Mouse (Mus musculus) cerebellum, postnatal 14 days (tissue): ENCODE results near the gene Slc9a3r1.

ENCODE experiments used
- DNase-seq, 2 experiments: peaks; one replicate each; pipeline ENCODE4 v3.0.0; 2021; ENCODE audit warnings: mixed read lengths in 2 of 2

Slc9a3r1 gene

DNA sequence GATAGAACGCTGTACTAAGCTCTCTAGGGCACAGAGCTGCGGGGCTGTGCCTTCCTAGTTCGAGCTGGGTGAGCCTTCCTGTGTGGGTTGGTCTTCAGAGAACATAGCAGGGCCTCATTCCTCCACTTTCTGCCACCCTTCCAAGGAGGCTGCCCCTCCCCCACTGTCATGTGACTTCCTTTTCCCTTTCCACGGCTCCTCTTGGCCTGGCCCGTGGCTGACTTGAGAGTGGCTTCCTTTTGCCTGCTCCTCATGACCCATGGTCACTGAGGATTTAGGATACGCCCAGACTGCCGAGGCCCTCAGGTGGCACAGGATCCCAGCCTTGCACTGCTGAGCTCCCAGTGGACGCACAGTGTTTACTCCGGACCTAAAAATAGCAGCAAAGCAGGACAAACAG is 29.0 kb downstream of the Slc9a3r1 start:
- DNase-seq: no peak

DNA sequence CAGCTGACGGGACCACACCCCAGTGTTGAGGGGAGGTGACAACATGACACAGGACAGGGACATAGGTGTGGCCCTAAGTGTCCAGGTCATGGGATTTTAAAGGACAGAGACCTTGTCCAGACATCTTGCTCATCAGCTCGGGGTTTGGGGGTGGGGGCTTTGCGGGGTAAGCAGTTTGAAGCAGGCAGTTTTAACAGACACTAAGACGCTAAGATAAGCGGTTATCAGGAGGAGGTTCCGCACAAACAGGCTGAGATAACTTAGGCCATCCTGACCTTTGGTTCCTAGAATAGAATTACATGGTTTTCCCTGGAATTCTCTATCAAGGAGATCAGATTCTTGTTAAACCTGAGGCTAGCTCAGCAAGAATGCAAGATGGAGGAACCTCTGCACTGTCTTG is 31.6 kb downstream of the Slc9a3r1 start:
- no peak for DNase-seq

DNA sequence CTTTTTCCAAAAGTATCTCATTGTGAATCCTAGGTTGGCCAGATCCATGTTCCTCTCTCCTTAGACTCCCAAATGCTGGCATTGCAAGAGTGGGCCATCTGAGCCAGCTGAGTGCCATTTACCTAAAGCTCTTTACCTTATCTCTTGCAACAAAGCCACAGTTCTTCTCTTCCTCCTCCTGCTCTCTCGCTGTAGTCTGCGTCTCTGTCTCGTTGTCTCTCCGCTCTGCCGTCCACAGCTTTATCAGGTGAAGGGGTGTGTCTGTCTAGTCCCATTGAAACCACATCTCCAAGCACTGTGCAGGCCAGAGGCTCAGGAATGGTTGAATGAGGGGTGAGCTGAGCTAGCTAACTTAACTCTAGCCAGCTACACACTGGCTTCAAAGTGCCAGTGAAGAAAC is 32.8 kb downstream of the Slc9a3r1 start:
- no peak for DNase-seq

DNA sequence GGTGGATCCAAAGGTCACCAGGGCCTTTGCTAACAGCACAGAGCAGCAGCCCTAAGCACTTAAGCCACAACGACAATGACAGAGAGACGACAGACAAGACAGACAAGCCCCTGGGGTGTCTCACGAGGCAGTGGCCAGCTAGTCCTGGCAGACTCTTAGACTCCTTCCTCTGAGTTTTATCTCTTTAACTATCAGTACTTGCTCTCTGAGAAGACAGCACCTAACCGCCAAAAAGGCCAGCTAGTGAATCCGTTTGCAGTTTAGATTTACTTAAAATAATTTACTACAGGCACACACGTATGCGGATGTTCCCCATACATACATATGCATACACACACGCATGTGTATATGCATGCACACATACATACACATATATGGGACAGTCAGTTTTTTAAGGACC is 34.4 kb downstream of the Slc9a3r1 start:
- no peak for DNase-seq

DNA sequence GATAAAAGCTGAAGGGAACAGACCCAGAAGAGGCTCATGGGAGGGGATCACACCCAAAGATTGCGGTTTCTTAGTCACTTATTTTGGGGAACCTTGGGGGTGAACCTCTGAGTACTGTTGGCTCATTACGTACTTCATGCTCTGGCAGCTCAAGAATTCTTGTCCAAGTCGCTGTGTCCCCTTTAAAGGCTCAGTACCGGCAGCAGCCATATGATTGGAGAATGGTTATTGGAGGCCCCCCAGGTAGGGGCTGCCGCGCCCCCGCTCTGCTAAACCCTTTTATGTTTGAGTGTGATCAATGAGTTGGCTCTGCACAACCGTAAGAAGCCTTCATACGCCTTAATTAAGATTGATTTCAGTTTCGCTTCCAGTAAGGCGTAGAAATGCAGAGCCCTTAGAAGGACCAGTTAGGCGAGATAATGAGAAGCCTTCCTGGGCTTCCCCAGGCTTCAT is 35.8 kb downstream of the Slc9a3r1 start:
- no peak for DNase-seq

DNA sequence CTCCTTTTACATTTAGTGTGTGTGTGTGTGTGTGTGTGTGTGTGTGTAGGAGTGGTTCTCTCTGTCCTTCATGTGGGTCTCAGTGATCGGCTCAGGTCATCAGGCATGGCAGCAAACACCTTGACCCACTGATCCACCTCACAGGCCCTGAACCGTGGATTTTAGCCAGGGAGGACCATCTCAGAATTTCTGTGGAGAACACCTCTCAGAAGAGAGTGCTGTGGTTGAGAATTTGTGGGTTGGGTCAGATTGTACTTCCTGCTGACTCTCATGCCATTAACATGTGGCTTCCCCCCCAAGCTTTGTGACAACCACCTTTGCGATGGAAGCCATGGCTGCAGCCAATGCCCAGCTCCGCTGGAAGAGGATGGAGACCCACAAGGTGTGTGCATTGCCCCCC is 37.4 kb downstream of the Slc9a3r1 start:
- DNase-seq: no peak

DNA sequence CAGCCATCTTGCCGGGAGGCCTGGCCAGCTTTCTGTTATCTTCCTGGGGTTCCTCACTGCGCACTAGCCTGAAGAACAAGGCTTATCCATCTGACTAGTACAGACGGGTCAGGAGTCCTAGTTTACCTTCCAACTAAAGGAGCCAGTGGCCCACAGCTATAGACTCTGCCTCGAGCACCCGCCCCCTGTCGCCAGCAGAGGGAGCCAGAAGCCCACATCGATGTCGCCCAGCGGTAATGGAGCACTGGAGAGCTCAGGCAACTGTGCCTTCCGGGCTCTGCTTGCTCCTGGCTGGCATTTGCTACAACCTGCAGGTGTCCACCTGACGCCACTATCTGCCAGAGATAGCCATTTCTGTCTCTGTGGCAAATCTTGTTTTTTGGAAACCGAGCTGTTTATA is 39.2 kb downstream of the Slc9a3r1 start:
- DNase-seq: peak; percentile 96

DNA sequence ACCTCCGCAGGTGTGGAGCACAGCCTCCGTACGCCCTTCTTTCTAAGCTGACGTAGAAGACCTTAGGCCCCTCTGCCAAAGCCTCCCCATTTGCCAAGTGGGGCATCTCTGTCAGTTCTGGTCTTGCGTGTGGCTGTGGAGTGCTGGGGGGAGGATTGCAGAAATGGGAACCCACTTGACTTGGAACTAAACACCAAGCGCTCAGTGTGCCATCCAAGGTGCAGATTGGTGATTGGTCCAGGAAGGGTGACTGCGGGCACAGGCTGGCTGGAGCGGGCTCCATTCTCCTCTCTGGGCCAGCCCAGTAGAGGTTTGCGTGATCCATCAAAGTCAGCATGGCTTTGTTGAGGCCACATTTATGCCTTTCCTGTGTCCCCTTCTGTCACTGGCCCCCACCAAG is 39.6 kb downstream of the Slc9a3r1 start:
- peak; percentile 77 to 84 for DNase-seq

DNA sequence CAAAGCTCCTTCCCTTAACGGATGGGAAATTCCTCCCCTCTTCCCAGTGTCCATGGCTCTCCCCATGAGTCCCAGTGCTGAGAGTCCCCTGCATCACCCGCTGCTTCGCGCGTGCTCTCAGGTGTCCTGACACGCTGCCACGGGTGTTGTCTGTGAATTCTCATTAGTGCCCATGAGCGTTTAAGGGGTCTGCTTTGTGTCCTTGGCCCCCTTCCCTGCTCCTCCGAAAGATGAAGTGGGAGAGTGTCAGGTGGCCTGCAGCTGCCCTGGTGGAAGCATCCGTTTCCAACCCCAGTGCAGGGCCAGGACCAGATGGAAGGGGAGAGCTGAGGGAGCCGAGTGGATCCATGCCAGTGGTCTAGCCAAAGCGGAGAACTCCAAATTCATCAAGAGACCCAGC is 45.0 kb downstream of the Slc9a3r1 start:
- peak; percentile 78 to 80 for DNase-seq

DNA sequence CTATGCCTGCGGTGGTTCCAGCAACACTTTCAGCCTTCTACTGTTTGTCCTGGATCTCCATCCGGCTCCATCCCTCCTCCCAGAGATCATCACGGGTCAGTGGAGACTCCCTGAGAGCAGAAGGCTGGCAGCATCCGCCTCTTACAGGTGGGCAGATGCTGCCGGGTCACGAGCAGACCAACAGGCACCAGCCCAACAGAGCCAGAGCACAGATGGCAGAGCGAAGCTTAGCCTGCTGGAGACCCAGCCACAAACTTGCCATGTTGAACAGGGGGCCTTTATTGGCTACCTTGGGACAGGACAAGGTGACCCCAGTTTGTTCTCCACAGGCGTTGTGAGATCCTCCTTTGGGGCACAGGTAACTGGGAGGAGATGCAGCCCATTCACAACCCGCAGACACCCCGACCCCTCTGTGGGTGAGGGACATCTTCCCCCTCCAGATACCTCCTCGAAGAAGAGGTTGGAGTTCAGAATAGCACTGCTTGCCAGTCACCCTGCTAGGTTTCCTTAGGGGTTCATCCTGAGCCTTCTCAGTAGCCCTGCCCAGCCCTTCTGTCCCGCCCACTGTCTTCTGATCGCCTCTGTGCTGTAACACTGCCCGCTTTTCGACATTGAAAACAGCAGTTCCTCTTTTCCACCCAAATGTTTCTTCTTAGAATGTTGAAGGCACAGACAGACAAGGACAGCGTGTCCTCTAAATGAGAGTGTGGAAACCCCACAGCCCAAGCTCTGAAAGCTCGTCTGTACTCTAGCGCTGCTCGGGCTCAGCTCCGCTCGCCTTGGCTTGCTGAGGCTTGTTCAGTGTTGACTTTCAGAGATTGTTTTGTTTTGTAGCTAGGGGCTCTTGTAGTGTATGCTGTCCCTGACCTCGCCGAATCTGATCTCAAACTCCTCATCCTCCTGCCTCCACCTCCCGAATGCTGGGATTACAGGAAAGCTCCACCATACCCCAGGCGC is 45.9 kb downstream of the Slc9a3r1 start:
- DNase-seq: peak; percentile 77

DNA sequence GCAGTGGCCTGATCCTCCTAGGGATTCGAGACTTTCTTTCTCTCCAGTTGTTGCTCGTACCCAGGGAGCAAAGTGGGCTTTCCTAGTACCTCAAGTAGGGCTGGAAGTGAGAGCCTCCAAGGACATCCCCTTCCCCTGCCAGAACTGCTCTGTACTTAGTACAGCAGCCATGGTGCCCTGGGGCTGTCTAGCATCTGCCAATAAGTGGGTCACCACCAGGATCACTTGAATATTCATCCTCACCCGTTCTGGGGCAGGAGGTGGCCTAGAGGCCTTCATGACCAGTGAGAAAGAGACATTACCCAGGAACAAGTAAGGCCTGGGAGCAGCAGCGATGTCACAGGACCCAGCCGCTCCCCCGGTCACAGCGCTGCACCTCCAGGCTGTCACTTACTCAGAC is 46.8 kb downstream of the Slc9a3r1 start:
- peak; percentile 41 to 47 for DNase-seq

DNA sequence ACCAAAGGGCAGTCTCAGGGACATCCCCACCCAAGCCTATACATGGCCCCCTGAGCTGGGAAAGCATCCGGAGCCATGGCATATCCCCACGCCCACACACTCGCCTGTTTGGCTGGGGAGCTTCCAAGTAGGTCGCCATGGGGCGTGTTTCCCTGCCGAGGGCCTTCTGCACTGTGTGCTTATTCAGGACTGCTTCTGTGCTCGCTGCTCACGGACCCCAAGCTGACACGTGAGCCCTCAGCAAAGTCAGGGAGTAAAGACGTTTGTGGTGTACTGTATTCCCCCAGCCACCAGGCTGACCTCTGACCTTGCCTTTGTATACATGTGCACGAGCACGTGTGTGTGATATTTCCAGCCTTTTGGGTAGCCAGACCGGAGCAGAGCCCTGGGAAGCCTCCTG is 49.0 kb downstream of the Slc9a3r1 start:
- DNase-seq: peak; percentile 79 to 86

DNA sequence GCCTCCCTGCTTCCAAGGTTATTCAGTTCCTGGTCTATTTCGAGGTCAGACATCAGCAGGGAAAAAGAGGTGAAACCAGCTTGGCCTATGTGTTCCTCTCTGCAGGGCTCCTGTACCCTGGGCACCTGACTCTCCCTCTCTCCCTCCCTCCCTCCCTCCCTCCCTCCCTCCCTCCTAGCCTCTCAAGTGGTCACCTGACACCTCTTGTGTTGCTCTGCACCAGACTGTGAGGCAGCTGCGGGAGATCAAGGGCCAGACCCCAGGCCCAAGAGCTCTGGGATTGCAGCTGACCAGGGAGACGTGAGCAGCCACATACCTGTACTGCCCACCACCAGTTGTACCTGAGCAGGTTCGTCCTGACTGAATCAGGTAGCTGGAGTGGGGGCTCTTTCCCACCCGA is 52.0 kb downstream of the Slc9a3r1 start:
- no peak for DNase-seq

DNA sequence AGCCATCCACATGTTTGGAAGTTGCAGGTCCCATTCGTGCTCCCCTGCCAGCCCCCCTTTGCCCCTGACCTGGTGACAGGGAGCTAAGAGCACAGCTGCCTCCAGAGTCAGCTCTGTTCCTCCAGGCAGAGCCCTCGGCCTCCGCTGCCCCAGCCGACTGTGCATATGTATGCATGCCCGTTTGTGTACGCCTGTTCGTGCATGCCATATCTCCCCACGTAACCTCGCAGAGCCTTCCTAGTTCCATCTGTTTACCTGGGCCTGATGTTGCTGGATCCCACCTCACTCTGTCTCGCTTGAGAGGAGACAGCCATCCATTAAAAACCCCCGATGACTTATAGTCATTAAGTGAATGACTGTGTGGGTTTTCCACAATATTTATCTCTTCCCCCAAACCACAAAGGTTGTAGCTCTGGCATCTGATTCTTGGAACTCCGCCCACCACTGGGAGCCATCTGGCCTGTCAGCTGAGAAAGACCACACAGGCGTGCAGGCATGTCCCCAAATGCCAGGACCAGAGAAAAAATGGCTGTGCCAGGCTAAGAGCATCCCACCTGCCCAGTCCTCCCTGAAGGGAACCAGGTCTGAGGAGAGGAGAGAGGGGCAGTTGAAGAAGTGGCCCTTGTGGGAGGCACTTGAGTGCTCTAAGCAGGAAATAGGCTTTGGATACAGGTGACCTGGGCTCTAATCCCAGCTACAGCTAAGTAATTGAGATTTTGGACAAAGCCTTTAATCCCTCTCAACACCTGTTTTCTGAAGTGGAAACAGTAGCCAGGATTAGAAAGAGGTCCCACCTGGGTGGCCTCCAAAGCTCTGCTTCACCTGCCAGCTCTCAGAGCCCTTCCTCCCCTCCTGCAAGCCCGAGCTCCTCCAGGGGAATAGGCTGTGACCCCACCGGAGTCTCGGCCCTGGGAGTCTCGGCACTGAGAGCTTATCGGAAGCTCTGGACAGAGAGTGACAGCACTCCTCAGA is 54.6 kb downstream of the Slc9a3r1 start:
- peak; percentile 98 for DNase-seq

DNA sequence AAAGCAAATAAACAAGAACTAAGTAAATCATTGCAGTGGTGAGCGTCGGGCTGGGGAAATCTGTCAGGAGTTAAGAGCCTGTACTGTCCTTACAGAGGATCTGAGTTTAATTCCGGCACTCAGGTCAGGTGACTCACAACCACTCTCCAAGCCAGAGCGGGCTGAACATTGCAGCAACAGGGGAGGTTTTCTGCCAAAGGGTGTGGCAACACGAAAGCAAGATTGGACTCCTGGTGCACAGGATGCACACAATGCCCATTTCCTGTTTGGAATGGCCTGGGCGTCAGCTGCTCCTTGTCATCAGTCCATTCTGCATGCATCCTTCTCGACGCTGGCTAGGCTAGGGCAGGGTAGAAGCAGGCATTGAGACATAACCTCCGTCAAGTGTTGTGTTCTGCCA is 56.1 kb downstream of the Slc9a3r1 start:
- peak in 1 of 2 experiments; percentile 60 for DNase-seq

DNA sequence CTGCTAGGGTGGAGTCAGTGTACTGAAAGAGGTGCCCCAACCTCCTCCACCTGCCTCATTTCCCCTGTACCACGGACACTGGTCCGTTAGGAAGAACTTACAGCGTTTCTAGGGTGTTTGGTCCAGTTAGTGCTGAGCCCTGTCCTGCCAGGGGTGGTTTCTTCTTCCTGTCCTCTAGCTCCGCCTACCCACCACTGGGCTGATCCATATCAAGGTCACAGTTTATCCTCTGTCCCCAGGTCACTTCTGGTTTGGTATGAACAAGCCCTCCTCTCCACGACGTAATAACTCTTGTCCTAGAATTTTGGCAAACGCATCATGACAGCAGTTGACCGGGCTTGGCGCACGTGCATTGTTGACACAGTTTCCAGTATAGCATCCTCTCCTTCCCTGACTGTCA is 56.5 kb downstream of the Slc9a3r1 start:
- DNase-seq: peak in 1 of 2 experiments; percentile 42

DNA sequence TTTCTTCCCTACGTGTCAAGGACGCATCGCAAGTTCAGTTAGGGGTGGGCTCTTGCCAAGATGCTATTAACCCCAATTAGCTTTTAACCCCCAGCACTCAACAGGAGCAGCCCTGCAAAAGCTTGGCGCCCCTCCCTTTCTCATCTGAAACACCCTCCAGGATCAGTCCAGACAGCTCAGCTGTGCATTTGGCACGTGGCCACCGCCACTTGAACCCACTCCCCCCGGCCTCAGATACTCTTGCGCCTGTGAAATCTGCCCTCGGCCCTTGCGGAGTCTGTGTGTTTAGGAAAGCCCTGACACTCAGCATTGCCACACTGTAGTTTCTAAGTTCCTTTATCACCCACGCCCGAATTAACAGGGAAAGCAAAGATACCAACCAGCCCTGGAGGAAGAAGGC is 58.9 kb downstream of the Slc9a3r1 start:
- DNase-seq: peak; percentile 72 to 76

DNA sequence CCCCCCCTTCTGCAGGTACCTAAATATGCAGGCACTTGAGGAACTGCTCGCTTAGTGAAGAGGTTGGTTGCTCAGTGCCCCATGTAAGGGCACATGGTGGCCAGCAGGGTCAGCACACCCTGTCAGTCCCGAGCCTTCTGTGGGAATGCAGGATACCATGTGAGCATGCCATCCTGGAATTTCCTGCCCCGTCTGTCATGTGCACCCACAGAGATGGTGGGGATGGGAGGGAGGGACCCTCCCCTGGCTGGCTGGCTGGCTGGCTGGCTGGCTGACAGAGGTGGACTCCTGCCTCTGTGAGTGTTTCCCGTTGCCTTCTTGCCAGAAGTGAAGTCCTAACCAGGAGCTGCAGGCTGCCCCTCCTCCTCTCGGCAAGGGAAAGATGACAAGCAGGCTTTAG is 59.4 kb downstream of the Slc9a3r1 start:
- peak in 1 of 2 experiments; percentile 46 for DNase-seq

DNA sequence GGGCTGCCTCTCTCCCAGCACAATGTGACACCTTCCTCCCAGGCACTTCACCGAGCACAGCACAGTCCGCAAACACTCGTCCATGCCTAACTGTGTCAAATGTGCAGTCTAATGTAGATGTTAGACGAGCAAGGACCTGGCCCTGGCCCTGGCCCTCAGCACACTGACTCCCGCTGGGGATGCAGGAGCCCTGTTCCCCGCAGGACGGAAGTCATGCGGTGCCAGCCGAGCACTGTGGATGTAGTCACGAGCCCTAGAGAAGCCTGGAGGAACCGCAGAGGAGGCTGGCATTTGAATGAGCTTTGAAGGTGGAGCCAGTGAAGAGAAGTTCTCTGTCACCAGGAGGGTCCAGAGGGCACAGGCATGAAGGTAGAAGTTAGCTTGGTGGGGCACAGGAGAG is 60.3 kb downstream of the Slc9a3r1 start:
- DNase-seq: peak in 1 of 2 experiments; percentile 51

DNA sequence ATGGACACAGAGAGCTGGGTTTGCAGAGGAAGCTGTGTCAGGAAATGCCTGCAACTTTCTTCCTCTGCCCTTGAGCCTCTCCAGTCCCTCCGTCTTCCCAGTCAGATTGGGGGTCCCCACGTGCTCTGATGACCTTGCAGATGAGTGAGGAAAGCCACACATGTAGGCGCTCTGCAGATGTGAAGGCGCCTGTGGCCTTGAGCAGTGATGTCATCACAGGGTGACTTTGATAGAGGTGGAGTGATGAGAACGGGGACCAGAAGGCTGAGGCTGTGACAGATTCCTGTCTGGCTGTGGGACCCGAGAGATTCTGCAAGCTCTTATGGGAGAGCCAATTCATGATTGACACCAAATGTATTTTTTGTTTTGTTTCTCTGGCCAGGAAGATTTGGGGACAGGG is 60.7 kb downstream of the Slc9a3r1 start:
- DNase-seq: no peak

DNA sequence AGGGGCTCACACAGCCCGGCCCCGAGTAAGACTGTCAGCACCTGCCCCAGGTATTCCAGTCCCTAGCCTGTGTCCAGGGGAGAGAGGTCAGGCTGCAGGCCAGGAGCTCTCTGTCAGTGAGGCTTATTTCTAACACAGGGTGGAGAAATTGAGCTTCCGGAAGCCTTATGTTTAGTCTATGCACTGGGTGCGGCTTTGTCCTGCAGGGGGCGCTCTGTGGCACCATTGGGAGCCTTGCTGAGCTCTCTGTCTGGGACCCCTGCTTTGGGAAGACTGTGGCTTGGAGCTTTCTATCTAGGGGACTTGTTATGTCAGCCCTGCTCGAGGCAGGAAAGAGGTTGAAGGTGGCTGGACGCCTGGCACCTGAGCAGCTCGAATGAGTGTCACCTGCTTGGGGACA is 61.7 kb downstream of the Slc9a3r1 start:
- DNase-seq: peak; percentile 72 to 88

DNA sequence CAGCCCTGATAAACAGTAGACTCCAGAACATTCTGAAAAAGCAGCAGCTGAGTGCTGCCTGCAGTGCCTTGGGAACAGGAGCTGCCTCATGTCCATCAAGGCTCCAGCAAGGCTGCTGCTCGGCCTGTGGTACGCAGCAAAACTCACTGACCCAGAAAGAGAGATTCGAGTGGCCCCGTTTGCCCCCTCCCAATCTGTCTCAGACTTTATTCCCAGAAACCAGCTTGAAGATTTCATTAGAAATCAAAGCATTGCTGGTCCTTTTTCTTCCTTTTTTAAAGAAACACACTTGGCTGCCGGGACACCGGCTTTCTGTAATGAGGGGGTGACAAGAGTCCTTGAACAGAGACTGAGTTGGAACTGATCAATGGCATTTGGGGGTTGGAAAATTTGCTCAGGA is 62.2 kb downstream of the Slc9a3r1 start:
- peak in 1 of 2 experiments; percentile 37 for DNase-seq

DNA sequence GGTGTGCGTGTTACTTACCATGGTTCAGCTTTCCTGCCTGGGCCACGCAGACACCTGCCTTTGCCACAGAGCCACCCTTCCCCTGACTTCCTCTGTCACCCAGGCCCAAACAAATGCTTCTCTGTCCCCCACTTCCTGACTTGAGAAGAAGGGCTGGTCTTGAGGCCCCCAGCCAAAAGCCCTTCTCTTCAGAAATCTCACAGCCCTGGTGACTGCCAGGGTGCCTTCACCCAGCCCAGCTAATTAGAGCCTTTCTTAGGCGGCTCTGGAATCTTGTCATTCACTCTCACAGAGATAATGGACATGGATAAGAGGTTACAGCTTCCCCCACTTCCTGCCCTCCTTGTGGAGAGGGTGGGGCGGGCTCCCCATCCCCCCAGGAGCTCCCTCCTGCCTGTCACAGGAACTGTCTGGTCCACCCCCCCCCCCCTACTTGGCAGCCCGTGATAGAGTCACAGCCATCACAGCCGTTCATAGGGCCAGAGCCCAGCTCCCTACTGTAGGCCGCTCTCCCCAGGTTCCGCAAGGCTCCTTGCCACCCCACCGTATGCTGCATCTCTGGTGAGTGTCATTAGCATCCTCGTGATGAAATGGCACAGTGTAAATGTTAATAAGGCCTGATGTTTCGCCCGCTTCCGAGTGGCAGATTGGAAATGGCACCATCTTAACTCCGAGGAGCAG is 63.8 kb downstream of the Slc9a3r1 start:
- peak; percentile 68 to 75 for DNase-seq
